Mouse (Mus musculus) telencephalon, adult 2 months (tissue): ENCODE measurements at regions not wholly inside any gene's neighbourhood (a gene's known extent, or its start where the extent isn't known, plus 50 kb on each side); places are given as distances from the start of the nearest gene placed in this dataset.

Source experiments
- DNase-seq: peaks from one replicate; pipeline ENCODE4 v3.0.0-alpha.2; 2011; ENCODE audit warnings: low read depth, low spot score

- no peak for DNase-seq
Observed at GRCm38 (mm10) chr6:140300470-140301145, 123.2 kb upstream of the Plekha5 start.

- DNase-seq, result no peak
Observed at GRCm38 (mm10) chr6:140299653-140300052, 124.2 kb upstream of the Plekha5 start.

GRCm38 (mm10) chr6:140297969-140298554, 125.8 kb upstream of the Plekha5 start:
- no peak for DNase-seq

GRCm38 (mm10) chr6:140297561-140297960, 126.3 kb upstream of the Plekha5 start:
- no peak for DNase-seq

- no peak for DNase-seq
Observed at GRCm38 (mm10) chr6:140290109-140290508, 133.7 kb upstream of the Plekha5 start.

GRCm38 (mm10) chr6:140288799-140289198, 135.1 kb upstream of the Plekha5 start:
- DNase-seq, result no peak

GRCm38 (mm10) chr6:140282285-140282577, 141.6 kb upstream of the Plekha5 start:
- DNase-seq, result peak; percentile 9

- no peak for DNase-seq
Observed at GRCm38 (mm10) chr6:140281488-140282284, 142.2 kb upstream of the Plekha5 start.

GRCm38 (mm10) chr6:140280817-140281475, 142.9 kb upstream of the Plekha5 start:
- DNase-seq, result no peak

- no peak for DNase-seq
Observed at GRCm38 (mm10) chr6:140279736-140280370, 144.0 kb upstream of the Plekha5 start.

- DNase-seq, result no peak
Observed at GRCm38 (mm10) chr6:140278750-140279149, 145.1 kb upstream of the Plekha5 start.

- no peak for DNase-seq
Observed at GRCm38 (mm10) chr6:140270592-140270991, 153.3 kb upstream of the Plekha5 start.

GRCm38 (mm10) chr6:140268315-140269070, 155.4 kb upstream of the Plekha5 start:
- peak; percentile 8 for DNase-seq

GRCm38 (mm10) chr6:140263920-140264319, 159.9 kb upstream of the Plekha5 start:
- no peak for DNase-seq

GRCm38 (mm10) chr6:140261813-140262212, 162.0 kb upstream of the Plekha5 start:
- no peak for DNase-seq

GRCm38 (mm10) chr6:140258761-140259160, 165.1 kb upstream of the Plekha5 start:
- no peak for DNase-seq

- DNase-seq, result no peak
Observed at GRCm38 (mm10) chr6:140258101-140258500, 165.8 kb upstream of the Plekha5 start.

GRCm38 (mm10) chr6:140251527-140251926, 172.3 kb upstream of the Plekha5 start:
- DNase-seq, result no peak

GRCm38 (mm10) chr6:140243411-140244151, 180.3 kb upstream of the Plekha5 start:
- no peak for DNase-seq

GRCm38 (mm10) chr6:140239356-140239755, 184.5 kb upstream of the Plekha5 start:
- DNase-seq, result no peak
